Mouse (Mus musculus): ENCODE data around the gene Arhgef10l. TPM values are rescaled to one million over a fixed set of nuclear protein-coding genes. Genes with fewer than 3 reads are reported as not detected.

Arhgef10l gene
- polyA plus RNA-seq, 1 experiment from 2014 or later: 27.7 TPM

DNA sequence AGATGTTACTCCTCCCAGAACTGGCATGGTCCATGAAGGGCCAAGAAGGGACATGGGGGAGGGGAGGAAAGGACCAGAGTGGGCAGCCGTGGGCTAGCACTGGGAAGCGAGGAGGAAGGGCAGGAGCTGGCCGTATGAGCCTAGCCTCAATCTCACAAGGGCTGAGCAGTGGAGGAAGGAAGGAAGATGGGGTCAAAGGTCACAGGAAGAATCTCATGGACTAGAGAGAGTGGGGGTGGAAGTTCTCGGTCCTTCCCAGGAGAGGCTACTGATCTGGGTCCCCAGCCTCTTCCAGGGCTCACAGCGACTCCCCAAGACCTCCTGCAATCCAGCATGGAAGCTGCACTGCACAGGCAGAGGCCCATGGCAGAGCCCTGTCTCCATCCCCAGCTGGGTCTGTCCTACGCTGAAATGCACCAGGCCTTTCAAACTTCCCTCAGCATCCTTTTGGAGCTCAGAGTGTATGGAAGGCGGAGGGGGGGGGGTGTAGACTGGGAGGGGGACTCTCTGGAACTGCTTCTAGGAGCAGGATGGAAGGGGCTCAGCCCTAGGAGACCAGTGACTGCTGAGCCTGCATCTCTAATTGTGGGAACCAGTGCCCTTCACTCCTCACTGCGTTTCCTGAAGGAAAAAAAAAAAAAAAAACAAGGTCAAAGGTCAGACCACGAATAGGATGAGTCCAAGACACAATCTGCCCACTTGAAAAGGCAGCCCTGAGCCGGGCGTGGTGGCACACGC lies 7.9 kb upstream of the Arhgef10l start:
- no peaks in the 10 kb centered on the region for H3K9me3 ChIP-seq
- no peak overlapping the region for H3K27ac ChIP-seq
- H3K4me3 ChIP-seq (replicated peaks): no peak overlapping the region
- H3K4me1 ChIP-seq (replicated peaks): no peaks in the 10 kb centered on the region
- H3K36me3 ChIP-seq: no peaks in the 10 kb centered on the region
- no peak overlapping the region for H3K4me2 ChIP-seq (replicated peaks)
- 43% methylated on average over 12 of the region's 12 CpGs for WGBS
- no peak overlapping the region for H3K9ac ChIP-seq (replicated peaks)
- ATAC-seq: peak; percentile 45; the same call in 1 of the 2 replicates
- H3K27me3 ChIP-seq: no peaks in the 10 kb centered on the region

DNA sequence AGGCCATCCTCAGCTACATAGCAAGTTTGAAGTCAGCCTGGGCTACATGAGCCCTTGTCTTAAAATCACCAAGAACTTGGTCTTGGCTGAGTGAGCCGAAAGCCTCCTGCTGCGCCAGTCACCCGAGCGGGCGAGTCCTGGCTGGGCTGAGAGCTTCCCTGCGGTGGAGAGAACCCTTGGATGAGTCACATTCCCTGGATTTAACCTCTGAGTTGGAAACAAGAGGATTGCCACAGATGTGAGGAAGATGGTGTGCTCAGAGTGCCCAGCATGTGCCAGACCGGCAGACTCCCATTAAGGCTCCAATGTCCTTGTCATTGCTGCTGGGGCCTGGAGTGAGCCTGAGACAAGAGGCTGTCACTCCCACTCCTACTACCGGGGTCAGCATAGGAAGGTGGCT lies 2.0 kb upstream of the Arhgef10l start:
- Histone ChIP-seq H3K4me2 (replicated peaks) (no peak overlapping the region), H3K27ac (no peak overlapping the region)
- no peak for ATAC-seq

DNA sequence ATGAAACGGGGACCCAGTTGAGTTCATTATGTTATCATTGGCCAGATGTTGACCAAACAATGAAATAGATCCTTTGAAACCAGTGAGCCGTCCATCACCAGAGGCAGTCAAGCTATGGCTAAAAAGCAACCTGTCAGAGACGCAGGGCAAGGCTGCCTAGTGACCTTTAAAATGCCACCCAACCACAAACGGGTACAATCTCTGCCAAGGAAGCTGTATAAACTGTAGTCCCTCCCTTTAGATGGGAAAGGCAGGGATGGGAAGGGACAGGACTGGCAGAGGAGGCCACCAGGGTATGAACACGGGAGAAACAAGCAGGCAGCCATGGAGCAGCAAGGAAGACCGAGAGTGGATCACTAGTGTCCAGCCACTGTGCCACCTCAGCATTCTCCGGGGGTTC lies 759 bp downstream of the Arhgef10l start:
- no peak overlapping the region for H3K4me2 ChIP-seq (replicated peaks)
- H3K36me3 ChIP-seq: no peaks in the 10 kb centered on the region
- ATAC-seq: no peak
- no peak overlapping the region for H3K4me3 ChIP-seq (replicated peaks)
- H3K4me1 ChIP-seq (replicated peaks): peaks cover 17% of the 10 kb centered on the region
- H3K27ac ChIP-seq: no peak overlapping the region
- H3K9me3 ChIP-seq: no peaks in the 10 kb centered on the region
- H3K9ac ChIP-seq (replicated peaks): no peak overlapping the region
- peaks cover 8% of the 10 kb centered on the region; the same call in 1 of the 2 replicates for H3K27me3 ChIP-seq
- WGBS: 80% methylated on average over 7 of the region's 7 CpGs

More for the DNA sequence above, 2.0 kb upstream of the Arhgef10l start:
- Histone ChIP-seq H3K4me3 (replicated peaks) (no peak overlapping the region), H3K9me3 (no peaks in the 10 kb centered on the region), H3K9ac (replicated peaks) (no peak overlapping the region), H3K27me3 (0 out of 2 replicates have a peak, but pooled peaks cover 5% of the 10 kb centered on the region), H3K4me1 (replicated peaks) (peaks cover 9% of the 10 kb centered on the region), H3K36me3 (no peaks in the 10 kb centered on the region)
- 88% methylated on average over 8 of the region's 8 CpGs for WGBS

DNA sequence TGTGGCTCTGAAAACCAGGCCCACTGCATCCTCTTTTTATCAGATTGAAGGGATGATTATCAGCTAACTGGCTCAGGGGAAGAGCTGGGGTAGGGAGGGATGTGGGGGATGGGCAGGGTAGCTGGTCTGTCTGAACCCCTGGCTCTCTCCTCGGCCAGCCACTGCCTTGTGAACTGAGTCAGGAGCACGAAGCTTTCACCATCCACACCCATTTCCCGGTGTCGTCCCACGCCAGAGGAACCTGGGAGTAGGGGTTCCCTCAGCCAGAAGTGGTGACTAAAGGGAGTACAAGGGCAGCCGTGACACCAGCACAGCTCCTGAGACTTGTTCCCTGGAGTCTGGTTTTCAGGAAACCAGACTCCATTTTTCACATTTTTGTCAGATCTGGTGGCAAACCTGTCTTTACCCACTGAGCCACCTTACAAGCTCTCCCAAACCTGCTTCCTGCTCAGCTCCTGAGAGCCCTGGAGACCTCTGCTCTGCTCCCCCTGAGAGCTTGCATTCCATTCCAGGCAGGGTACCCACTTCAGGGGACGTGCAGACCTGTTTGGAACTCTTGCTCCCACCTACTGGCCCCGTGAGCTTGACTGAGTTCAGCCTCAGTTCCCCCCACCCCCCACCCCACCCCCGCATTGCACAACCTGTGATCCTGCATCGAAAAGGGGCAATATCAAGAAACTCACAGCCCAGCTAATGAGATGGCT lies 2.8 kb downstream of the Arhgef10l start:
- no peak overlapping the region for H3K9ac ChIP-seq (replicated peaks)

DNA sequence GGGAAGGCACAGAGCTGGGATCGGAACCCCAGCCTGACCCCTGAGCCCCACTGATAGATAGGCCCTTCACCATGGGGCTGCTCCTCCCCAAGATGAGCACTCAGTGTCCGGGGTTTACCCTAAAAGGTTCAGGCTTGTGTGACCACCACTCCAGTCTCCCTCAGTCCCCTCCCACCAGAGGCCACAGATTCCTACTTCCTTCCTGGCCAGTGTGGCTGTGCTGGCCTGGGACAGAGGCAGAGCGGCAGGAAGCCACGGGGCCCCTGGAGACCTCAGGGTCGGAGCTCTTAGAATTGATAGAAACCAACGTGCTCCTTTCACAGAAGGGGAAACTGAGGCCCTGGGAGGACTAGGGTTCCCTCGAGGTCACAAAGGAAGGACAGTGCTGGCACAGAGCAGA lies 3.4 kb downstream of the Arhgef10l start:
- no peak overlapping the region for H3K9ac ChIP-seq (replicated peaks)
- no peaks in the 10 kb centered on the region for H3K36me3 ChIP-seq
- no peak overlapping the region for H3K4me2 ChIP-seq (replicated peaks)
- peaks cover 8% of the 10 kb centered on the region; the same call in 1 of the 2 replicates for H3K27me3 ChIP-seq
- no peak overlapping the region for H3K4me3 ChIP-seq (replicated peaks)
- no peak for ATAC-seq
- no peaks in the 10 kb centered on the region for H3K9me3 ChIP-seq
- peaks cover 33% of the 10 kb centered on the region for H3K4me1 ChIP-seq (replicated peaks)
- no peak overlapping the region for H3K27ac ChIP-seq
- WGBS: 37% methylated on average over 7 of the region's 7 CpGs

More for the DNA sequence above, 2.8 kb downstream of the Arhgef10l start:
- no peaks in the 10 kb centered on the region for H3K36me3 ChIP-seq
- H3K4me1 ChIP-seq (replicated peaks): peaks cover 27% of the 10 kb centered on the region
- H3K9me3 ChIP-seq: no peaks in the 10 kb centered on the region
- no peak overlapping the region for H3K27ac ChIP-seq
- ATAC-seq: no peak
- H3K4me3 ChIP-seq (replicated peaks): no peak overlapping the region
- H3K4me2 ChIP-seq (replicated peaks): no peak overlapping the region
- peaks cover 8% of the 10 kb centered on the region; the same call in 1 of the 2 replicates for H3K27me3 ChIP-seq
- 38% methylated on average over 10 of the region's 10 CpGs for WGBS

DNA sequence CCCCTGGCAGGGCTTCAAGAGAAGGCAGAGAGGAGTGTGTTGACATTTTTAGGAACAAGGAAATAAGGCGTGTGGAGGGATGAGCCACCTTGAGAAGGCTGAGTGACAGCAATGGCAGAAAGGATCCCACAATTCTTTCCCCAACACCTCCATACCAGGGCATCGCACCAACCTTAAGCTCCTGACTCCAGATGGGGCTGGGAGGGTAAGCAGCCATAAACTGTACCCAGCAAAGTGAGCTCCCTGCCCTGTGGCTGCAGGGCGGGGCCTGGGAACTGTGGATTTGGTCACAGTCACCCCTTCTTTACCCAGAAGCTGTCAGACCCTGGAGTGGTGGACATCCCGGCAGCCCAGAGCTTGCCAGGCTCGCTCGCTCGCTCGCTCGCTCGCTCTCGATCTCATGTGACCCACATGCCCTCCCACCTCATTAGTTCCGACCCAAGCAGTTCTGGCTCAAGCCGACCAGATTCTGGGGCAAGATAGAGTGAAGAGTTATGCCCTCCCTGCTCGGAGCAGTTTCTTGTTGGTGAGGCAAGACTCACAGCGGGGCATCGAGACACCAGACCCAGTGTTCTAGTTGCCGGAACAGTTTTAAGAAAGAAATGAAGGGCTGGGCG lies 4.3 kb downstream of the Arhgef10l start:
- H3K4me3 ChIP-seq (replicated peaks): no peak overlapping the region
- no peaks in the 10 kb centered on the region for H3K9me3 ChIP-seq
- ATAC-seq: no peak
- WGBS: 81% methylated on average over 18 of the region's 18 CpGs
- no peak overlapping the region for H3K9ac ChIP-seq (replicated peaks)
- peaks cover 42% of the 10 kb centered on the region for H3K4me1 ChIP-seq (replicated peaks)
- H3K27ac ChIP-seq: no peak overlapping the region
- no peak overlapping the region for H3K4me2 ChIP-seq (replicated peaks)
- H3K36me3 ChIP-seq: no peaks in the 10 kb centered on the region
- peaks cover 8% of the 10 kb centered on the region; the same call in 1 of the 2 replicates for H3K27me3 ChIP-seq

DNA sequence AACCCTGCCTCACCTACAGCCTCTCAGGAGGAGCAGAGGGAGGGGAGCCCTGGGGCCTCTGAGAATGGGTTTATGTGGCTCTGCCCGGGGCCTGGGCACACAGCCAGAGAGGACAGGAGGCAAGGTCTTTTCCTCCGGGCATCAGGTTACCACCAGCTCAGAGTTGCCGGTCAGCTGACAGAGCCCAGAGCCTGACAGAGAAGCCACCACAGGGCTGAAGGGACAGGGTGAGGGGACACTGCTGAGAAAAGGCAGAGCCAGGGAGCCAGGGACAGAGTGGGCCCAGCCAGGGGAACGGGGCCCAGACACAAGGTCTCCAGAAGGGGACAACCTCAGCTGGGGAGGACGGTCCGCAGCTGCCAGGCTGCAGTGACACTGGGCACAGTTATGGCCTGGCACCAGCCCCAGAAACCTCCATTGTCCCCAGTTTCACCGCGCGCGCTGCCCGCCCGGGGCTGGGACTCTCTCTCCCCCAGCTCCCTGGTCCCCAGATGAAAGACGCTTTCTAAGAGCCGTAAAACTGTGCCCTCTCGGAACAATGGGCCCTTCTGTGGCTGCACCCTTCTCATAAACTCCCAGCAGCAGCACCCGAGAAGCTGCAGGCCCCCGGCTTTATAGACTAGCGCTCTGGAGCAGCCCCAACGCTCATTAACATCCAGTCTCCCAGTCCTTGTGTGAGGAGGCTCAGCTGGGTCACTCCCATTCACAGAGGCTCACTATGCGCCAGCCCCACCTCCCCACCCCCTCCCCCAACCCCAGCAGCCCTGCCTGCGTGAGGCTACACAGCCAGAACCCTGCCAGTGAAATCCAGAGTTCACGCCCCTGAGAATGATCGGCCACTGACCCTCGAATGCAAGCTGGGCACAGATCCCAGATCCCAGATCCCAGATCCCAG lies 7.9 kb downstream of the Arhgef10l start:
- WGBS: 2% methylated on average over 24 of the region's 24 CpGs
- peak; percentile 92 for ATAC-seq
- Histone ChIP-seq H3K9me3 (no peaks in the 10 kb centered on the region), H3K36me3 (no peaks in the 10 kb centered on the region), H3K27me3 (peaks cover 3% of the 10 kb centered on the region; the same call in 1 of the 2 replicates), H3K27ac (peak overlapping the region; percentile 94), H3K9ac (replicated peaks) (peak overlapping the region; percentile 48), H3K4me3 (replicated peaks) (no peak overlapping the region), H3K4me2 (replicated peaks) (peak overlapping the region; percentile 37), H3K4me1 (replicated peaks) (peaks cover 45% of the 10 kb centered on the region)

DNA sequence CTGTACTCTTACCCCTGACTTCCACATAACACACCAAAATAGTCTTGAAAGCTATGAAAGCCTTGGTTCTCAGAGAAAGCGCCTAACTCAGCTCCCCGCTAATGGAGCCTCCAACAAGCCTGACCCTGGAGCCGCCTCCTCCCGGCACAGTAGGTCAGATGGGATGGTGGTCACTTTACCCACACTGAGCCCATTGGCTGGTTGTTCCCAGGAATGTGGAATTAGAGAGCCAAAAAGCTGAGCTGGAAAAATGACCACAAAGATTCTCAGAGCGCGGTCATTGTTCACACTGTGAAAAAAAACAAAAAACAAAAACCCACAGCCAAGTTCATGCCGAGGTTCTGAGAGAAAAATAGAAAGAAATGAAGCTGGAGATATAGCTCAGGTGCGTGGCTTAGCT lies 9.3 kb downstream of the Arhgef10l start:
- no peaks in the 10 kb centered on the region for H3K9me3 ChIP-seq
- peak overlapping the region; percentile 94 for H3K27ac ChIP-seq
- 72% methylated on average over 8 of the region's 8 CpGs for WGBS

DNA sequence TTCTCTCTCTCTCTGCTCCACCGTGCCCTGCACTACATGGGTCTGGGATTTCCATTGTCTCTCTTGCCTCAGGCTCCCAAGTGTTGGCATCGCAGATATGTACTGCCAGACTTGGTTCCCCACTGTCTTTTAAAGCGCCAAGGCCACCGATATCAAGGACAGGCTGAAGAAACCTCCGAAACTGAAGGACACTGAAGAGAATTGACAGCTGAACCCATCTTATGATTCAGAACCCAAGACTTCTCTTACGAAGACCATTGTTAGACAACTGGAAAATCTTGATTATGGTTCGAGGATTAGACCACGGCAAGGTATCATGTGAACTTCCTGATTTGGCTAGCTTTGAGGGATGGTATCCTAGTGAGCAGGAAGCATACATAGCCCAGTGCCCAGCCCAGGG lies 11.0 kb downstream of the Arhgef10l start:
- peaks cover 36% of the 10 kb centered on the region for H3K4me1 ChIP-seq (replicated peaks)
- H3K4me3 ChIP-seq (replicated peaks): no peak overlapping the region
- H3K27ac ChIP-seq: no peak overlapping the region
- H3K9ac ChIP-seq (replicated peaks): no peak overlapping the region
- no peaks in the 10 kb centered on the region for H3K9me3 ChIP-seq
- WGBS: 73% methylated on average over 8 of the region's 8 CpGs
- ATAC-seq: no peak
- no peaks in the 10 kb centered on the region for H3K27me3 ChIP-seq
- H3K4me2 ChIP-seq (replicated peaks): no peak overlapping the region
- H3K36me3 ChIP-seq: no peaks in the 10 kb centered on the region

More for the DNA sequence above, 9.3 kb downstream of the Arhgef10l start:
- peaks cover 35% of the 10 kb centered on the region for H3K4me1 ChIP-seq (replicated peaks)
- no peak overlapping the region for H3K4me3 ChIP-seq (replicated peaks)
- no peak overlapping the region for H3K9ac ChIP-seq (replicated peaks)
- no peak for ATAC-seq
- no peak overlapping the region for H3K4me2 ChIP-seq (replicated peaks)
- peaks cover 2% of the 10 kb centered on the region; the same call in 1 of the 2 replicates for H3K27me3 ChIP-seq
- no peaks in the 10 kb centered on the region for H3K36me3 ChIP-seq

DNA sequence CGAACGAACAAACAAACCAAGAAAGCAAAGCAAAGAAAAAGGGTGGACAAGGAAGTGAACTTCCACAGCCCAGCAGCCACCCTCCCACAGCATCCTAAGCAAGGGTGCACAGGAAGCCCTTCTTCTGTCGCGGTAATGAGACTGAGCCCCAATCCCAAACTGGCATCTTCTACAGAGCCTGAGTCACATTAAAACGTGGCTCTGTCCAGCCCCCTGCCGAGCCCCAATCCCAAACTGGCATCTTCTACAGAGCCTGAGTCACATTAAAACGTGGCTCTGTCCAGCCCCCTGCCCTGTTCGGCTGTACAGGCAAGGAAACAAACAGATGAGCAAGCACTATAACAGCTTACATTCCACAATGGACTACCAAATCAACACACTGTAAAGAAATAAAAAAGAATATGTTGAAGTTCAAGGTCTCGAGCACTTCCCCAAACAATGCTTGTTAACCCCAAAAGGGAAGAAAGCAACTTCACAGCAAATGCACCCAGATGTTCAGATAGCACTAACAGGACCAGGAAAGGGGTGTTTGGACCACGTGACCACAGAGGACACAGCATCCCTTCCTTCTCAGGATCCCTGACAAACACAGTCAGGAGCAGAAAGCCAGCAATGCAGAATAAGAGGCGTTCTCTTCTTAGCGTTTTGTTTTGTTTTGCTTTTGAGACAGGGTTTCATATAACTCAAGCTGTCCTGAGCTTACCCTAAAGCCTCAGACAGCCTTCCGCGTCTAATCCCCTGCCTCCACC lies 11.8 kb downstream of the Arhgef10l start:
- Histone ChIP-seq H3K9me3 (no peaks in the 10 kb centered on the region), H3K9ac (replicated peaks) (no peak overlapping the region), H3K36me3 (no peaks in the 10 kb centered on the region), H3K27ac (no peak overlapping the region), H3K4me3 (replicated peaks) (no peak overlapping the region), H3K27me3 (no peaks in the 10 kb centered on the region), H3K4me1 (replicated peaks) (peaks cover 43% of the 10 kb centered on the region), H3K4me2 (replicated peaks) (no peak overlapping the region)
- 48% methylated on average over 14 of the region's 14 CpGs for WGBS
- ATAC-seq: no peak

DNA sequence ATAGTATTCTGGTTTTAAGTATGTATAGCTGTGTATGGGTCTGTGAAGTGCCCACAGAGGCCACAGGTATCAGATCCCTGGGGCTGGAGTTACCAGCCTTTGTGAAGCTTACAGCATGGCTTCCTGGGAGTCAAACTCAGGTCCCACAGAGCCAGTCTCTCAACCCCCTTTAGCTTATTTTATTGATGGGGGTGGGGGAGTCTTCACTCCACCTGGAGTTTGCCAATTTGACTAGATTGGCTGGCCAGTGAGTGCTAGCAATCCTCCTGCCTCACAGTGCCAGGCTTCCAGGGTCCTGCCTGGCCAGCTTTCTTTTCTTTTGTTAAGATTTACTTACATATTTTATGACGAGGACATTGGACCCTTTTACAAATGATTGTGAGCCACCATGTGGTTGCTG lies 16.1 kb downstream of the Arhgef10l start:
- ATAC-seq: no peak
- H3K9ac ChIP-seq (replicated peaks): no peak overlapping the region
- peaks cover 44% of the 10 kb centered on the region for H3K4me1 ChIP-seq (replicated peaks)
- 33% methylated on average over 1 of the region's 1 CpGs for WGBS
- H3K27ac ChIP-seq: peak overlapping the region; percentile 98; the same call in 1 of the 2 replicates
- H3K4me2 ChIP-seq (replicated peaks): peak overlapping the region; percentile 78; the same call in 1 of the 2 replicates
- no peaks in the 10 kb centered on the region for H3K27me3 ChIP-seq
- H3K36me3 ChIP-seq: peaks cover 11% of the 10 kb centered on the region
- no peaks in the 10 kb centered on the region for H3K9me3 ChIP-seq
- H3K4me3 ChIP-seq (replicated peaks): no peak overlapping the region; the same call in 1 of the 2 replicates
